Mouse (Mus musculus): ENCODE data around the gene Olfr70.

The Olfr70 gene

DNA sequence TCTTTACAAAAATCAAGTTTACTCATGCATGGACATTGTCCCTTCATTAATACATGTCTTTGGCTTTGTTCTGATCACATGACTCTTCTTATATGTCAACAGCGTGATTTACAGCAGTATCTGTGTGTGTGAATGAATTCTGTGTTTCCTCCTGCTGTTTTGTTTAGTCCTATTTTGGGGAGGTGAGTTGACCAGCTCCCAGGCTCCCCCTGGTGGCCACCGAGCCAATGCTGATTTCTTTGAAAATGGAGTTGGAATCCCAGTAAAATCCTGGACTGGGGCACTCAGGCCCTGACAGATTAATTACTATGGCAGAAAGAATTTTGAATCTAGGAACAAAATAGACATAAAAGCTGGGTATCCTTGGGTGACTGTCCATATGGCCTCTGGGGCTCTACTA is 11.2 kb upstream of the Olfr70 start:
- peak; percentile 66 to 74 for DNase-seq (ENCODE audit: low spot score in 2 of 2)

DNA sequence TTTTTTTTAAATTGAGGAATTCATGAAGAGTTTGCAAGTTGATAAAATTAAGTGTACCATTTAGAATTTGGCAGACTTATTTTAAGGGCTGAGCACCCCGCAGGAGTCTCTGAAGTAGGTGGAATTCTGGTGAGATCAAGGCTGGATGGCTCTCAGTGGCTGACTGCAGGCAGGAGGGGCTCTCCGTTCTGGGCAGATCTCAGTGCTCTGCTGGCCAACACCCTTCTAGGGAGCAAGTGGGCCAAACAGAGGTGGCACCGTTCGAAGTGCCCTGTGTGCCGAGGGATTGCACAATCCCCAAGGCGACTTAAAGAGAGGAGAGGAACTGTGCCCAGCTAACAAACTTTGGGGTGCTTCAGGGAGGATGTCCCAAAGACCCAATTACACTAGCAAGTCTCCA is 9.3 kb upstream of the Olfr70 start, which contains the start of gene Olfr71:
Gene Olfr71, minus strand, starts transcription at position 387 of the 400 bp plus-strand sequence.
- DNase-seq (ENCODE audit: low spot score in 2 of 2), result no peak

GRCm38 (mm10) chr4:43705991-43706390 is 5.4 kb upstream of the Olfr70 start:
- DNase-seq (ENCODE audit: low spot score in 2 of 2), result no peak

DNA sequence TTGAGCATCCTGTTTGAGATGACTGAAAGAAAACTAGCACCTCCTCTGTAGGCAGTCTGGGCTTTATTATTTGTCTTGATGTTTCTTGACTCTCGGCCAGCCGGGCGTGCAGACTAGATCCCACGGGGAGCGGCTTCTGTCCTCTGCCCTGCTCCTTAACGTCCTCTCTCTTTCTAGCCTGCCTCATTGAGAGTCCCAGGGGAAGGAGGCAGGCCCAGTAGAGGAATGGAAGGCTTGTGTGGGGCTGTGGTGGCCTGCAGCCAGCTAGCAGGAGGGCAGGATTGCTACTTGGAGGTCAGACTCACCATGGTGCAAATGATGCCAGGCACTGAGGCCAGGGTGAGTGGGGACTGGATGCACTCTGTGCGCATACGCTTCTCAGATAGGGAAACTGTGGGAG is 3.2 kb upstream of the Olfr70 start:
- DNase-seq (ENCODE audit: low spot score in 2 of 2), result no peak

GRCm38 (mm10) chr4:43703439-43703838 is 2.8 kb upstream of the Olfr70 start:
- DNase-seq (ENCODE audit: low spot score in 2 of 2), result no peak

- DNase-seq (ENCODE audit: low spot score in 2 of 2), result no peak
Measured at GRCm38 (mm10) chr4:43696561-43696960, 4.0 kb downstream of the Olfr70 start.

- DNase-seq (ENCODE audit: low spot score in 2 of 2), result no peak
Measured at GRCm38 (mm10) chr4:43695249-43695671, 5.3 kb downstream of the Olfr70 start.

DNA sequence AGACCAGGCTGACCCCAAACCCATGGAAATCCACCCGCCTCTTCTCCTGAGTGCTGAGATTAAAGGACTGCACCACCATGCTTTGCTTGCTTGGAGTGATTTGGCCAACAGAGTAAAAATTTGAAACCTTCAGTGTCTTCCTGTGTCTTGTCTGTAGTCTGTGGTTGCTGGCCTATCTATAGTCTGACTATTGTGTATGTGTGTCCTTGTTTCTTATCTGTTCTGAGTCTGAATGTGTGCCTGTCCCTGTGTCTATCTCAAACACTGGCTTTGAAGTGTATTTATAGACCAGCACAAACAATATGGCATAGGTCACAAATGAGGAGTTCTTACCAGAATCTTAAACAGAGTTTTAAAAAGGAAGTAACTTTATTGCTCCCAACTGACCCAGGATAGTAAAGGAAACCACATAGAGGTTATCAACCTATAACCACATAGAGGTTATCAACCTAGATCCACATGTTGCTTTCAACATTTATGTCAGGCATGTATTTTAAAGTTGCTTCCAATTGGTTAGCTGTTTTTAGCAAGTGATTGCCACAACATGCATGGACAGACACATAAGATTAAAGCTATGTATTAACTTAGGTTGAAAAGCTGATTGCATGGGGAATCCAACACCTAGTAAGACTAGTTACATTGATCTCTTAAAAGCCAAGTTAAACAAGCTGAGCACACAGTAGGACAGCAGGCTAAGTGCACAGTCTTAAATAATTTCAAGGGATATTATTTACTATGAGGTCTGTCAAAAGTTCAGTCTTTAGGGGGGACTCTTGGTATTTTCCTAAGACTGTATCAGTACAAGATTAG is 6.0 kb downstream of the Olfr70 start:
- no peak for DNase-seq (ENCODE audit: low spot score in 2 of 2)

DNA sequence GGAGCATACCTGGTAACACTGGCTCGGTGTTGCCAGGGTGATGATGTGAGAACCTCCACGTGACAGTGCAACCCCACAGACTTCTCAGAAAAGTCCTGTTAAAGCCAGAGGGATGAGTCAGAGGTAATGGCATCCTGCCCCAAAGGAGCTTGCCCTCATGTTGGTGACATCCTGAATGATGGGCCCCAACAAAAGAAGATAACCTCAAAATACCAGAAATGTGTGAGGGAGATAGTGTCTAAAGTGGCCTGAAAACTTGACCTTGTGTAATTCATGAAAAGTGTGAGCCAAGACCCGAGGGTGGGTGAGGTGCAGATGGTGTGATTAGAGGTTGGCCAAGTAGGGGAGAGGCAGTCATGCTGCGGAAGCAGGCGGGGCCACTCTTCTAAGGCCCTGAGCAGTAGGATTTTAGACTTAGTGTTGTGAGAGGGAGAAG is 6.8 kb downstream of the Olfr70 start:
- DNase-seq (ENCODE audit: low spot score in 2 of 2), result no peak

DNA sequence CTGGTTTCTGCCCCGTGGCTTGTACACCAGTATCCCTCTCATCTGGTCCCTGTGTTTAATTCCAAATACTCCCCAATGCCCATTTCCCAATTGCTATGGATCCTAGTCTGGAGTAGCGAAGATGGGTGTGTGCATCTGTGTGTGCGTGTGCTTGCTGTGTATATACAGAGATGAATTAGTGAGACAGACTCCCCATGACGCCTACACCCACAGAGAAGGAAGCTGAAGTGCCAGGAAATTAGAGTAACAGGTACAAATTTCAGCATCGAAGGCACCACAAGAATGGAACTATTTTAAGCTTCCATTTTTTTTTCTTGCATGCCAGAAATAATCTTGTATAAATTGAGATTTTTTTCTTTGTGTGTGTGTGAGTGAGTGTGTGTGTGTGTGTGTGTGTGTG is 9.6 kb downstream of the Olfr70 start:
- DNase-seq (ENCODE audit: low spot score in 2 of 2), result no peak

DNA sequence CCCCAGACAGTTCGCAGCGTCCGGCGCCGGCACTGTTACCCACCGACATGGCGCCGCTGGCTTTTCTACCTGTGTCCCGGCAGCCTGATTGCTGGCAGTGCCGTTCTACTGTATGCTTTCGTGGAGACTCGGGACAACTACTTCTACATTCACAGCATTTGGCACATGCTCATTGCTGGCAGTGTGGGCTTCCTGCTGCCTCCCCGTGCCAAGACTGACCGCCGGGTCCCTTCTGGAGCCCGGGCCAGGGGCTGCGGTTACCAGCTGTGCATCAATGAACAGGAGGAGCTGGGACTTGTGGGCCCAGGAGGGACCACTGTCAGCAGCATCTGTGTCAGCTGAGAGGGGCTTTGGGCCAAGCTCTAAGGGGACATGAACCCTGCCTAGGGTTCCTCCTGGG is 10.6 kb downstream of the Olfr70 start:
- no peak for DNase-seq (ENCODE audit: low spot score in 2 of 2)

- DNase-seq (ENCODE audit: low spot score in 2 of 2), result no peak
Measured at GRCm38 (mm10) chr4:43679416-43680043, 21.1 kb downstream of the Olfr70 start.

- DNase-seq (ENCODE audit: low spot score in 2 of 2), result no peak
Measured at GRCm38 (mm10) chr4:43678541-43678940, 22.1 kb downstream of the Olfr70 start.

DNA sequence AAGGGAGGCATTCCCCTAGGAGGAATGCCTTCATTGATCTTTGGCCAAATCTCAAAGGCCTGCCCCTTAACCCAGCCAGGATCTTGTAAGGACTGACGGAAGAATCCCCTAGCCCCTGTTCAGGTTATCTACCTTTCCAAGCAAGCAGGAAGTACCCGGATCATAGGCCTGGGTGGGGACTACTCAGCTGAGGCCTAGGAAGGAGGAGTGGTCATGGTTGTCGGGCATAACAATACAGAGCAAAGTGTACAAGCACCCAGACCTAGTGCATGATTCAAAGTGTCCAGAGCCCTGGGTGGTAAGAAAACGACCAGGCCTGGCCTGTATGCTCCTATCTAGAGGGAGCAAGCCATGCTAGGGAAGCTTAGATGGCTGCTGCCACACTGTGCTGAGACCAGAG is 25.0 kb downstream of the Olfr70 start:
- DNase-seq (ENCODE audit: low spot score in 2 of 2), result no peak

DNA sequence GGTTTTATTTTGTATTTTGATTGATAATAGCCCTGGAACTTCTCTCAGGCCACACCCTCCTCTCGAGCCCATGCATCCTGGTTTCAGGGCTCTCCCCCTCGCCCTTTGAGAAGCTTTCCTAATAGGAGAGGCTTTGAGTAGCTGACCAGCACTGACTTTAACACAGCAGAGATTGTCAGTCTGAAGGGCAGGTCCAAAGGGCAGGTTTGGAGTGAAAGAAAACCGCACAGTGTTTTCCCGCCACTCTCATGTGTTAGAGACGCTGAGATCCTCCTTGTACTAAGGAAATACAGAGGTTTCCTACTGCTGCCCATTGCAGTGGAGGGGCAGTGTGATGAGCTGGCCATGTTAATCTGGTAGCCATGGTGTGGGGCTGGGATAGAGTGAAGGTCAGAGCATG is 25.6 kb downstream of the Olfr70 start:
- no peak for DNase-seq (ENCODE audit: low spot score in 2 of 2)

- no peak for DNase-seq (ENCODE audit: low spot score in 2 of 2)
Measured at GRCm38 (mm10) chr4:43673703-43674102, 26.9 kb downstream of the Olfr70 start.

GRCm38 (mm10) chr4:43672070-43672469 is 28.5 kb downstream of the Olfr70 start:
- DNase-seq (ENCODE audit: low spot score in 2 of 2), result peak; percentile 85 to 86

DNA sequence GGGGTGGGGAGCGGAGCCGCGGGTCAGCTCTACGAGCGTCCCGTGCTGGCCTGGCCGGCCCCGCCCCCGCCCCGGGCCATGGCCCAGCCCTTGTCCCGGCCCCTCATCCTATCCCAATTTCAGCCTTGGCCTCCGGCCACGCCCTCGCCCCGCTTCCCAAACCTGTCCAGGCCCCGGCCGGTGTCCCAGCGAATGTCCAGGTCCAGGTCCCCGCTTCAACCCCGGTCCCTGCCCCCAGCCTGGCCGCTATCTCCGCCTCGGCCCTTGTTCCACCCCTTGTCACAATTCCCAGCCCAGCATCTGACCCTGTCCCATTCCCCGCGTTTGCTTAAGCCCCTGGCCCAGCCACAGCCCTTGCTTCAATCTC is 31.2 kb downstream of the Olfr70 start:
- no peak for DNase-seq (ENCODE audit: low spot score in 2 of 2)

- peak; percentile 78 to 81 for DNase-seq (ENCODE audit: low spot score in 2 of 2)
Measured at GRCm38 (mm10) chr4:43668782-43669427, 31.7 kb downstream of the Olfr70 start, which contains the start of the genes Tmem8b and Fam221b. Gene Tmem8b (plus strand): TSS chr4:43668971. Gene Fam221b (minus strand): TSS chr4:43669145.

- no peak for DNase-seq (ENCODE audit: low spot score in 2 of 2)
Measured at GRCm38 (mm10) chr4:43666412-43666811, 34.2 kb downstream of the Olfr70 start.

- no peak for DNase-seq (ENCODE audit: low spot score in 2 of 2)
Measured at GRCm38 (mm10) chr4:43657146-43657545, 43.5 kb downstream of the Olfr70 start.

DNA sequence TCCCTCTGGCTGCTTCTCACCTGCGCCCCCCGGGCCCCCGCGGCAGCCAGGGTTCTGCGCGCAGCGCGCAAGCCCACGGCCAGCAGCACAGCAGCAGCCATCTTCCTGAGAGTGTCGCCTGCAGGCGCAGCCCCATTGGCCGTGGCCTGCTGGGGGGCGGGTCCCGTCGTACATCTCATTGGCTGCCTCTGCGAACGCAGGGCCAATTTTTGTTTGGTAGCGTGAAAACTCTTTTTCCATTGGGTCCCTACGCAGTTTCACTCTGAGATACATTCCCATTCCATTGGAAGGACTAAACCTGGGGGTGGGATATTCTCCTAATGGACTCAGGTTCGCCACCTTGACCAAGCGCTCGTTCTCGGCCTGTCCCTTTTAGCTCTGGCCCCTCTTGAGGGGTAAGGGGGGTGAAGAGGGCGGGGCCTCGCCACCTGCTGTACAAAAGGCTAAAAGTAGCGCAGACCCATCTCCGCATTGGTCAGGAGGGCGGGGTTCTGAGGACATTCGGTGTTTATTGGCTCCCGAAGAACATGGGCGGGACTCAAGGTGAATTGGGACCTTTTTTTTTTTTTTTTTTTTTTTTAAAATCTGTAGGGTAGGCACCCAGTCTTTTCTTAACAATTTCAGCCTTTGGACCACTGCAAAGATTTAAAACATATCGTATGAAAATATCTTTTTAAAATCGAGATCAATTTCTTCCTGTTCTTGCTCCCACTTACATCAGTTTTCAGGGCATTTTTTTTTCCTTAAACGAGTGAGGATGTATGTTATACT is 44.1 kb downstream of the Olfr70 start, which contains the start of gene Hint2:
Gene Hint2, minus strand, starts transcription at position 128 of the 771 bp plus-strand sequence.
- DNase-seq (ENCODE audit: low spot score in 2 of 2), result peak; percentile 82 to 92

All from frontal cortex, postnatal 25 days (tissue).